In the genomic region with DNA sequence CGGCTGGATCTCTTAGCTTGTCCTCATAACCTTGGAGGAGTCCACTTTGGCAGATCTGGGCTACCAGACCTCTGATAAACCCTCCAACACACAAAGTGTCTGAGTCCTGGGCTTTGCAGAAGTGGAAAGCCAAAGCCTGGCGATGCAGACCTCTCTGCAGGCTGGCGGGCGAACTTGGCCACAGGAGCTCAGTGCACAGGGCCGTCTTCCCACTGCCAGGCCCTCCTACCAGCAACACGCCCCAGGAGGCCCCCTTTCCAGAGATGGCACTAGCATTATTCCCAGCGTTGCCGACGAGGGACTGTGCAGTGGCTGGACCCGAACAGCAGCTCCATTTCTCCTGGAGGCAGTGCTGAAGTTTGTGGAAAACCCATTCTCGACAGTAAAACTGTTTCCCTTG, we compare ENCODE assay signal across 8 mouse cellular contexts. TPM values are rescaled to one million over a fixed set of nuclear protein-coding genes. Genes with fewer than 3 reads are reported as not detected.
DNase-seq lines count a peak whose midpoint lies in the region; ATAC-seq and TF ChIP-seq lines count a peak whose summit lies in the region.

No protein-coding gene starts in this region.

- peak overlapping the region; percentile 97 for H3K4me3 ChIP-seq in layer of hippocampus, adult 2 months
- H3K4me3 ChIP-seq in forebrain, postnatal 0 days (ENCODE audit: low read depth, low read length), result peak overlapping the region; percentile 76
- peak overlapping the region; percentile 60 for H3K4me3 ChIP-seq in limb, embryonic 11.5 days (ENCODE audit: low read depth, low read length)
- peak overlapping the region; percentile 94 for H3K4me3 ChIP-seq in neural tube, embryonic 12.5 days

- peak overlapping the region; percentile 35 for H3K9ac ChIP-seq in forebrain, postnatal 0 days
- H3K9ac ChIP-seq in limb, embryonic 11.5 days (ENCODE audit: low read length), result peak overlapping the region; percentile 28; the same call in 1 of the 2 replicates
- peak overlapping the region; percentile 96 for H3K9ac ChIP-seq in neural tube, embryonic 12.5 days

- no peaks in the 10 kb centered on the region; the same call in 1 of the 2 replicates for H3K36me3 ChIP-seq in forebrain, postnatal 0 days (ENCODE audit: insufficient read depth)
- no peaks in the 10 kb centered on the region for H3K36me3 ChIP-seq in limb, embryonic 11.5 days (ENCODE audit: control insufficient read depth, insufficient read depth, low read length)
- peaks cover 14% of the 10 kb centered on the region; the same call in 1 of the 2 replicates for H3K36me3 ChIP-seq in neural tube, embryonic 12.5 days

- no peaks in the 10 kb centered on the region for H3K9me3 ChIP-seq in forebrain, postnatal 0 days (ENCODE audit: low read length)
- H3K9me3 ChIP-seq in limb, embryonic 11.5 days (ENCODE audit: control insufficient read depth, low read length), result no peaks in the 10 kb centered on the region
- no peaks in the 10 kb centered on the region for H3K9me3 ChIP-seq in neural tube, embryonic 12.5 days

- TF ChIP-seq CTCF in layer of hippocampus, adult 2 months (conservative IDR thresholded peaks at IDR 0.05), result no peak
- TF ChIP-seq CTCF in forebrain, postnatal 0 days (IDR thresholded peaks at IDR 0.05; ENCODE audit: low read depth), result no peak

- WGBS in forebrain, postnatal 0 days, result 11% methylated on average over 11 of the region's 11 CpGs
- WGBS in limb, embryonic 11.5 days, result 58% methylated on average over 11 of the region's 11 CpGs
- WGBS in neural tube, embryonic 12.5 days, result 35% methylated on average over 11 of the region's 11 CpGs

- H3K27me3 ChIP-seq in forebrain, postnatal 0 days (ENCODE audit: insufficient read depth, low read length), result no peaks in the 10 kb centered on the region
- H3K27me3 ChIP-seq in limb, embryonic 11.5 days (ENCODE audit: control insufficient read depth, insufficient read depth, low read length), result no peaks in the 10 kb centered on the region
- H3K27me3 ChIP-seq in neural tube, embryonic 12.5 days (replicated peaks), result no peaks in the 10 kb centered on the region

- H3K27ac ChIP-seq in layer of hippocampus, adult 2 months, result peak overlapping the region; percentile 29; the same call in 1 of the 2 replicates
- H3K27ac ChIP-seq in forebrain, postnatal 0 days (ENCODE audit: low read depth, low read length), result no peak overlapping the region
- no peak overlapping the region for H3K27ac ChIP-seq in limb, embryonic 11.5 days (replicated peaks; ENCODE audit: low read depth, low read length)
- H3K27ac ChIP-seq in neural tube, embryonic 12.5 days, result no peak overlapping the region

- peak overlapping the region; percentile 75 for H3K4me2 ChIP-seq in forebrain, postnatal 0 days (ENCODE audit: low read depth)
- H3K4me2 ChIP-seq in limb, embryonic 11.5 days (ENCODE audit: low read depth, severe bottlenecking), result peak overlapping the region; percentile 61
- peak overlapping the region; percentile 96 for H3K4me2 ChIP-seq in neural tube, embryonic 12.5 days (replicated peaks)

- no peak for DNase-seq in layer of hippocampus, adult 2 months (ENCODE audit: low spot score in 2 of 2)
- DNase-seq in layer of hippocampus, adult 11-12 months (ENCODE audit: low spot score), result no peak
- DNase-seq in cerebellum, adult 9-10 months, result peak; percentile 35
- no peak for DNase-seq in forebrain, postnatal 0 days
- DNase-seq in limb, embryonic 11.5 days (ENCODE audit: low spot score), result peak; percentile 30
- DNase-seq in adrenal gland, adult 2 months, result no peak
- no peak for DNase-seq in urinary bladder, postnatal 4 days (ENCODE audit: low spot score in 2 of 2)

- H3K4me1 ChIP-seq in forebrain, postnatal 0 days (ENCODE audit: insufficient read depth), result peaks cover 26% of the 10 kb centered on the region
- H3K4me1 ChIP-seq in limb, embryonic 11.5 days (ENCODE audit: control insufficient read depth, insufficient read depth, low read length), result peaks cover 20% of the 10 kb centered on the region
- H3K4me1 ChIP-seq in neural tube, embryonic 12.5 days, result peaks cover 51% of the 10 kb centered on the region

- ATAC-seq in forebrain, postnatal 0 days, result no peak
- no peak for ATAC-seq in limb, embryonic 11.5 days (ENCODE audit: insufficient number of reproducible peaks, low FRiP score, low TSS enrichment, low read depth)
- no peak for ATAC-seq in neural tube, embryonic 12.5 days (ENCODE audit: low FRiP score, low read depth)

RNA-seq across cellular contexts. Expression of a gene that starts 1.9 kb away (rescaled TPM):
- 10 to 100 TPM; 42.3 to 52.6 TPM for total RNA-seq in layer of hippocampus, adult 2 months (2021)
- 50.9 and 69.1 TPM in 2 replicates for total RNA-seq in forebrain, postnatal 0 days (2014; rRNA removed)
- polyA plus RNA-seq in forebrain, postnatal 0 days (2015; fragmentation: Nextera tagmentation; extraction: Ambion mirVana), result 12.6 and 13.0 TPM in 2 replicates
- 18.1 and 22.7 TPM in 2 replicates for polyA plus RNA-seq in limb, embryonic 11.5 days (2014; fragmentation: Nextera tagmentation; extraction: Ambion mirVana)
- polyA plus RNA-seq in neural tube, embryonic 12.5 days (2016; fragmentation: Nextera tagmentation; extraction: Ambion mirVana), result 36.1 and 42.0 TPM in 2 replicates
- total RNA-seq in adrenal gland, adult 2 months (2021), result 10 to 100 TPM; 32.7 to 35.0 TPM
- 9.9 and 10.8 TPM in 2 replicates for polyA plus RNA-seq in adrenal gland, adult 2 months (2012; rRNA removed)

Comparison
In these comparisons a context has a peak if more than half of its experiments do, and no peak if none do; other contexts are left out.
1. DNase-seq: peak in cerebellum, adult 9-10 months (single experiment) and limb, embryonic 11.5 days (single experiment); none in layer of hippocampus, adult 2 months (0 of 2), layer of hippocampus, adult 11-12 months (single experiment), forebrain, postnatal 0 days (single experiment), adrenal gland, adult 2 months (single experiment) and urinary bladder, postnatal 4 days (0 of 2).
2. H3K9ac ChIP-seq: peak in every context shown above with its lines; median percentile 96 in neural tube, embryonic 12.5 days; 35 in forebrain, postnatal 0 days; 28 in limb, embryonic 11.5 days.
3. Peak in every context shown above with its lines, with median percentiles within 50 percentile points of each other: H3K4me3 ChIP-seq and H3K4me2 ChIP-seq.